Mouse (Mus musculus): Measurements from ENCODE around the gene Bcas1. TPM values are rescaled to one million over a fixed set of nuclear protein-coding genes. Genes with fewer than 3 reads are reported as not detected.

Gene Bcas1
- total and polyA plus RNA-seq, 3 experiments = 0.13 to 0.35 TPM; not detected in 1

DNA sequence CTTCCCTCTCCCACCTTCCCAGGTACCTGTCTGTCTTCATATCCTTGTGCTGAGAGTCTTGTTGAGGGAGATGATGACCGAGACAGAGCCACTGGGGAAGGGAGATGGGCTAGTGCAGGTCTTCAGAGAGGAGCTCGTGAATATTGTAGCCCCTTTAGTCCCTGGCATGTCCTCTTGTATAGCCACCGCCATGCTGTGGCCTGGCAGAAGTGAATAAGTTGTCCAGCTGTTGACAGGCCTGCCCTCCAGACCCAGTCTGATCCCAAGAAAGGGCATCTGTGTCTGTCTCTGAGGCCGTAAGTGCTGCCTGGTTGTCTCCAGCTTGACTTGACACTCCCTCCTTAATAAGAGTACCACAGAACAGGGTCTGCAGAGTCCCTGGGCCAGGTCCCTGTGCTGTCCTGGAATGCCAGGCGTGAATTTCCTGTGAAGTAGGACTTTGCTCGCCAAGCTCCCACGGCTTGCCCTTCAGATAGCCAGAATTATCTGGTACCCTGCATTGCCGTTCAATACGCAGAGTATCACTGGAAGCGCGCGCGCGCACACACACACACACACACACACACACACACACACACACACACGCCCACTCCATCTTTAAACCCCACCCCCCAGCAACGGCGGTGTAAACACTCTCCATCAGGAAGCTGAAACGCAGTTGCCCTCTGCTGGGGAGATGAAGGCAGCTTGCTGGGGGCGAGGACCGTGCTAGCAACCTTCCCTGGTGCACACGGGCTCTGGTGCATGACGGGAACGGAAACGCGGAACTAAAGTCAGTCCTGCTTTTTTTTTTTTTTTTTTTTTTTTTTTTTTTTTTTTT lies 108.7 kb downstream of the Bcas1 start:
- Histone ChIP-seq H3K79me2 (ENCODE audit: control insufficient read depth, insufficient read depth, low read length, poor library complexity) (no peaks in the 10 kb centered on the region), H3K27me3 (ENCODE audit: control insufficient read depth in 1 of 2, insufficient read depth in 2 of 2, low read length in 2 of 2) (peaks cover 0 to 1% of the 10 kb centered on the region in 2 experiments; a peak in 1 of 4 replicates), H3K9ac (ENCODE audit: control insufficient read depth, low read depth, low read length, poor library complexity, severe bottlenecking) (peak overlapping the region; percentile 62; the same call in 1 of the 2 replicates), H3K4me1 (ENCODE audit: control insufficient read depth in 1 of 2, insufficient read depth in 2 of 2, low read length in 2 of 2) (peaks cover 7 to 17% of the 10 kb centered on the region in 2 experiments), H3K36me3 (ENCODE audit: control insufficient read depth in 1 of 2, insufficient read depth in 2 of 2, low read length in 2 of 2) (peaks cover 0 to 10% of the 10 kb centered on the region in 2 experiments; a peak in 2 of 4 replicates), H3K9me3 (replicated peaks; ENCODE audit: insufficient read depth, low read length) (no peaks in the 10 kb centered on the region), H3K27ac (ENCODE audit: control insufficient read depth, low read depth, low read length) (no peak overlapping the region), H3K4me3 (ENCODE audit: control insufficient read depth in 1 of 2, insufficient read depth in 1 of 2, low read depth in 2 of 2, low read length in 2 of 2) (peak overlapping the region; percentile 37 to 66)
- peak; percentile 94 for DNase-seq (ENCODE audit: low read depth, low spot score)
- no peak for TF ChIP-seq BHLHE40 (IDR thresholded peaks at IDR 0.05; ENCODE audit: borderline replicate concordance, low read depth, low read length)
- peak; percentile 82 for TF ChIP-seq SIN3A (IDR thresholded peaks at IDR 0.05; ENCODE audit: low read length)
- no peak for TF ChIP-seq CHD1 (IDR thresholded peaks at IDR 0.05; ENCODE audit: low read depth, low read length)
- TF ChIP-seq UBTF (IDR thresholded peaks at IDR 0.05; ENCODE audit: borderline replicate concordance, insufficient read depth, low read depth, low read length) = no peak
- TF ChIP-seq ZNF384 (IDR thresholded peaks at IDR 0.05; ENCODE audit: low read depth, low read length) = peak; percentile 99
- peak; percentile 87 for TF ChIP-seq ELF1 (IDR thresholded peaks at IDR 0.05; ENCODE audit: low read depth, low read length)
- no peak for TF ChIP-seq NELFE (IDR thresholded peaks at IDR 0.05; ENCODE audit: low read depth, low read length)
- TF ChIP-seq NRF1 (IDR thresholded peaks at IDR 0.05; ENCODE audit: insufficient read depth, low read depth, low read length, poor library complexity, severe bottlenecking) = peak; percentile 51; the same call in 1 of the 2 replicates
- 0 out of 2 replicates have a peak, but pooled peaks have one; percentile 42 for TF ChIP-seq E2F4 (IDR thresholded peaks at IDR 0.05; ENCODE audit: borderline replicate concordance, low read depth, low read length)
- TF ChIP-seq MYC (IDR thresholded peaks at IDR 0.05; ENCODE audit: low read depth, low read length) = peak; percentile 52; the same call in 1 of the 2 replicates
- peak; percentile 74 for TF ChIP-seq HCFC1 (IDR thresholded peaks at IDR 0.05; ENCODE audit: low read depth, low read length)
- TF ChIP-seq TBP (IDR thresholded peaks at IDR 0.05; ENCODE audit: low read depth, low read length) = peak; percentile 33; the same call in 1 of the 2 replicates
- 0 out of 2 replicates have a peak, but pooled peaks have one; percentile 12 for TF ChIP-seq GATA1 (IDR thresholded peaks at IDR 0.05; ENCODE audit: low read depth, low read length)
- TF ChIP-seq POLR2A (IDR thresholded peaks at IDR 0.05; ENCODE audit: control insufficient read depth in 1 of 2, insufficient read depth in 1 of 2, low read depth in 1 of 2, low read length in 2 of 2, poor library complexity in 1 of 2) = peak in 1 of 2 experiments; percentile 28; a peak in 1 of 4 replicates
- peak; percentile 57 for TF ChIP-seq RAD21 (IDR thresholded peaks at IDR 0.05; ENCODE audit: low read depth, low read length)
- no peak for TF ChIP-seq KAT2A (conservative IDR thresholded peaks at IDR 0.05; ENCODE audit: low read depth, low read length)
- peak; percentile 71 for TF ChIP-seq SMC3 (IDR thresholded peaks at IDR 0.05; ENCODE audit: low read depth, low read length)
- TF ChIP-seq USF2 (IDR thresholded peaks at IDR 0.05; ENCODE audit: borderline replicate concordance in 1 of 2, insufficient read depth in 1 of 2, low read depth in 1 of 2, low read length in 2 of 2) = no peak
- peak; percentile 31 for TF ChIP-seq TCF12 (IDR thresholded peaks at IDR 0.05; ENCODE audit: low read depth, low read length)
- no peak for TF ChIP-seq RCOR1 (IDR thresholded peaks at IDR 0.05; ENCODE audit: low read depth, low read length)
- TF ChIP-seq MAZ (IDR thresholded peaks at IDR 0.05; ENCODE audit: low read depth, low read length) = peak; percentile 68; the same call in 1 of the 2 replicates
- TF ChIP-seq USF1 (IDR thresholded peaks at IDR 0.05; ENCODE audit: low read depth, low read length) = no peak
- no peak; the same call in 1 of the 2 replicates for TF ChIP-seq ZC3H11A (IDR thresholded peaks at IDR 0.05; ENCODE audit: low read depth, low read length)
- no peak for TF ChIP-seq JUND (IDR thresholded peaks at IDR 0.05; ENCODE audit: low read depth, low read length)
- TF ChIP-seq CTCF (IDR thresholded peaks at IDR 0.05 in 2 of 3, conservative IDR thresholded peaks at IDR 0.05 in 1 of 3; ENCODE audit: control insufficient read depth in 1 of 3, insufficient read depth in 1 of 3, low read depth in 2 of 3, low read length in 3 of 3, poor library complexity in 1 of 3, severe bottlenecking in 1 of 3) = peak; percentile 17 to 73 (median 70); a peak in 5 of 6 replicates
- TF ChIP-seq POLR2AphosphoS5 (IDR thresholded peaks at IDR 0.05; ENCODE audit: borderline replicate concordance, low read depth, low read length) = no peak
- peak in 1 of 2 experiments; percentile 34; a peak in 1 of 4 replicates for TF ChIP-seq EP300 (IDR thresholded peaks at IDR 0.05; ENCODE audit: low read depth in 1 of 2, low read length in 2 of 2)
- no peak; the same call in 1 of the 2 replicates for TF ChIP-seq MXI1 (IDR thresholded peaks at IDR 0.05; ENCODE audit: low read depth, low read length)
- TF ChIP-seq GABPA (IDR thresholded peaks at IDR 0.05; ENCODE audit: low read depth, low read length) = no peak
- no peak for TF ChIP-seq MEF2A (IDR thresholded peaks at IDR 0.05; ENCODE audit: extremely low read depth, insufficient replicate concordance, low read depth, low read length, poor library complexity, severe bottlenecking)

Data from MEL (cell line).